Mouse (Mus musculus): ENCODE data around the gene Fbxw17. TPM values are rescaled to one million over a fixed set of nuclear protein-coding genes. Genes with fewer than 3 reads are reported as not detected.
"Not testable (repeated sequence)": the region's sequence is repeated elsewhere in the genome, so short reads cannot be mapped to it uniquely, and the experiment has no call there.

Fbxw17 gene
- 1 to 10 TPM; 2.1 to 2.9 TPM for total RNA-seq (2021)
- long read RNA-seq, experiment 1 = 0 reads
- long read RNA-seq, experiment 2, partial matches to known transcripts = 1 of 1 reads
- long read RNA-seq, experiment 2, other reads (novel, unspliced or antisense) = 0 of 1 reads

DNA sequence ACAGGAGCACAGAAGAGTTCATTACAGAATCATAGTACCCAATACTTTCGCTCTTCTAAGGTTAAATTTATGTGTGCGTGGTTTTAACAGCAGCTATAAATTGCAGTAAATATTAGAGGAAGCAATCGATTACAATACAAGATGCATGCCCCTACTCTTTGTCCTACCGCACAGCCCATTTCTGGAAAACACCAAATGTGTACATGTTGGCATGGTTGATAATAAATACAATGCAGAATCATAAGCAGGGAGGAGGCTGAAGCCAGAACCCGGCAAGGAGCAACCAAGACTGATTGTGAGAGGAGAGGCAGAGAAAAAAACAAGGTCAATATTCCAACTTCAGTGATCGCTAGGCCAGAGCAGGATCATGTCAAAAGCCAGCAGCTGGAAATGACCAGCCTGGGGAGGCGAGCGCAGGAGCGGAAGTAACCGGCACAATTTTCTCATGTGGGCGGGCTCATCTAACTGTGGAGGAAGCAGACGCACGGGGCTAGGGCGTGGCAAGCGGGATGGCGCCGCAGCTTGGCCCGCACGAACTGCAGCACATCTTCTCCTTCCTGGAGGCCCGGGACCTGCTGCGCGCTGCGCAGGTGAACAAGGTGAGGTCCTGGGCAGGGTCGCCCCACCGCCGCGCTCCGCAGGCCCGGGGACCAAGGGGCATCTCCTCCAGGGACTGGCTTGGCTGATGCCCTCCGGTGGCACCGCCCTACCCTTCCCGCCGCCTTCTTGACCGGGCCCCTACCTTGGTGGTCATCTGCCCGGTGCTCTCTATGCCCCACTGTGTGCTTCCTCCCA is at the start of gene Fbxw17:
Fbxw17 (plus strand) TSS at position 476 of the 795 bp plus-strand sequence.
- intact Hi-C loops (cut with DNase I) = no loop called here
- DNase-seq = peak; percentile 53 to 57

GRCm38 (mm10) chr13:50372934-50373705 is 44.5 kb upstream of the Fbxw17 start:
- intact Hi-C loops (cut with DNase I) = not testable (repeated sequence)

DNA sequence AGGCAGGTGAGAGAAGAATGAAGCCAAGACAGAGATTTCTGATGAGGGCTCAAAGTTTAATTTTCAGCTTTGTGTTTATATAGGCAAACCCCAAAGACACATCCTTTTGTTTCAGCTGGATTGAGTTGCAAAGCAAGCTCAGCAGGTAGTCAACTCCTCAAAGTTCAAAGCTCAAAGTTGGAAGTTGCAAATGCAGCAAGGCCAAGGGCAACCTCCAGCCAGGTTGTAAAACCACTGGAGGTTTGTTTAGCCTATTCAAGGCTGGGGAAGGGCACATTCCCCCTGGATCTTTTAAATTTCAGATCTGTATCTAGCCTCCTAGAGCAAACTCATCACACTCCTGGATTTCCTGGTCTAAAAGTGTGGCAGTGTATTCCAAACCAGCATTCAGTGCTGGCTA is 28.5 kb upstream of the Fbxw17 start:
- DNase-seq; intact Hi-C loops (cut with DNase I): not testable (repeated sequence)

More at GRCm38 (mm10) chr13:50372934-50373705, 44.5 kb upstream of the Fbxw17 start:
- DNase-seq = not testable (repeated sequence)

GRCm38 (mm10) chr13:50418421-50418820 is 757 bp downstream of the Fbxw17 start:
- DNase-seq = no peak
- intact Hi-C loops (cut with DNase I) = no loop called here

DNA sequence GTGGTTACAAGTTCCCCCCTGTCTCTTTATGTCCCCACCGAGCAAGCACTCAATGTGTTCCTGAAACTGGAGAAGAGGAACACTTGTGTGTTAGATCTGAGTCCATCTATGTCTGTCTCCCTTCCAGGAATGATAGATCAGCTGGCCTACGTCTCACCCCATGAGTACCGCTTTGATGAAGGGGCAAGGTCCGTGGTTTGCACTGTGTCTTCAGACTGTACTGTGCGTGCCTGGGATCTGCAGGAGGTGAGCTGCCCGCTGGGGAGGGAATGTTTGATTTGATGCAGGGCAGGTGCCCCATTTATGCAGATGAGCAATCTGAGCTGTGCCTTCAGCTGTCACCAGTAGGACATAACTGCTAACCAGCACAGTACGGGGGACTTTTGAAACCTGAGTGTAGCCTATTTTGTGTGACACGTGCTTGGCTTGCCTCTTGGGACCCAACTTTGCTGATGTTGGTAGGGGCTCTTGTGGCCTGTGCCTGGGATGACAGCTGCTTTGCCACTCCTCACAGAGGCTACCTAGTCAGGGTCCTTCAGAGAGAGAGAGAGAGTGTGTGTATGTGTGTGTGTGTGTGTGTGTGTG is 6.1 kb downstream of the Fbxw17 start:
- no peak for DNase-seq
- intact Hi-C loops (cut with DNase I) = no loop called here

DNA sequence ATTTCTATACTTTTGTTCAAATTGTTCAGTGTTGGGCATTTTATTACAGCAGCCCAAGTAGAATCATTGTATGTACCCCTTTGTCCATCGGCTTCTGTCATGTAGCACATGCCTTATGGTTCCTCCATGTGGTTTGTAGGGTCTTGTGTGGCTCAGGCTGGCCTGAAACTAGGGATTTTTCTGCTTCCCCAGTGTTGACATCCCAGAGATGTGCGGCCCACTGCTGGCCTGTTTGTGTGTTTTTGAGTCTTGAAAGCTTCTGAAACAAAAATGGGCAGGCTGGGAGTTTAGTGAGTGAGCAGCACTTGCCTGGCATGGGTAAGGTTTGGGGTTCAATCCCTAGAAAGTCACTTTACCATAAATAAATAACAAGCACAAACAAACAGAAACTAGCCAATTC is 6.9 kb downstream of the Fbxw17 start:
- DNase-seq = no peak
- intact Hi-C loops (cut with DNase I) = no loop called here

DNA sequence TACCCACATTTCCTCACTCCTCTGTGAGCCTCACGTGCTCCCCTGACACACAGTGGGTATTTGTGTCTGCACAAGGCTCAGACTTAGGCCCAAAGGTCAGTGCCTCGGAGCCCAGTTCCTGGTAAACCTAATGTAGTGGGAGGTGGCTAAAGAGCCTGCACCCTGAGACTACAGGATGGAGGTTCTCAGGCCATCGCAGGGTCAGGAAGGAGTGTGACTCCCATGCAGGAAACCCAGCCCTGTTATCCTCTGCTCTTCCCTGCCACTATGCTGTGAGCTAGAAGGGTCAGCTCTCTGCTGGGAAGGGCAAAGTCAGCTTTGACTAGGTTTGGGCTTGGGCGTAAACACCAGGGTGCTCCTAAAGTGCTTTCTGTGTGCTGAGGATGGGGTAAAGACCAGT is 9.0 kb downstream of the Fbxw17 start:
- intact Hi-C loops (cut with DNase I) = no loop called here
- no peak for DNase-seq

GRCm38 (mm10) chr13:50443812-50444211 is 26.1 kb downstream of the Fbxw17 start, which contains the start of gene Gm47429:
Gene Gm47429, minus strand, starts transcription at chr13:50443912.
- intact Hi-C loops (cut with DNase I) = no loop called here
- DNase-seq = no peak

DNA sequence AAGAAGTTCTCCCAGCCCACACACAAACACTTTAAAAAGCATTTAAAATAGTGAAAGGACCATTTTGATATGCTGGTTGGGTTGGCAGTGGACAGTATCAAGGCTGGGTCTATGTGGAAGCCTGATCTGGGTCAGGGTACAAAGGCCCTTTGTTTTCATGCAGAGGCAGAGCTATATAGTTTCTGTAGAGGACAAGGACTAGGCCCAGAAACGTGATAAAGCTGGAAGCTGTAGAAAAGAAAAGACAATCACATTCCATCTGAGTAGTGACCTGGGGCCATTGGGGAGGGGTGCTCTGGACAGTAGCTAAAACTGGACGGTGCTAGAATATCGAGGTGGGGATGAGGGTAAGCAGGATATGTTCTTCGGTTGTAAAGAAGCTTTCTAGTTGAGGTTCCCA is 27.6 kb downstream of the Fbxw17 start:
- DNase-seq = no peak
- intact Hi-C loops (cut with DNase I) = no loop called here

DNA sequence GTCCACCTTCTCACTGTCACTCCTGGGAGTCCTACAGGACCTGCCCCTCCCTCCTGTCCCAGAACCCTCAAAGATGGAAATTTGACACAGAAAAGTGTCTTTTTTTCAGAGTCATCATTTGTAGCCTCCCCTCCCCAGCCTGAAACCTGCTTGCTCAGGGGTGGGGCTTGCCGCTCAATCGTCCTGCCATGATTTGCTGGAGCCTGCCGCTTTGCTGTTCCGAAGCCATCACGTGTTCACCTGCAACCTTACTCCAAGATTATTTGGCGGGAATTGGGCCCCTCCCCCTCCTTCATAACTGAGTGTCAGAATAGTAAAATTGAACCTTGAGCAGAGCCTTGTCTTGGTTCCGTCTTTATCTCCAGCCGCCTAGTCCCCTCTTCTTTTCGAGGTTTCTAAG is 34.6 kb downstream of the Fbxw17 start:
- intact Hi-C loops (cut with DNase I) = not testable (repeated sequence)

GRCm38 (mm10) chr13:50453426-50453825 is 35.8 kb downstream of the Fbxw17 start:
- DNase-seq = no peak
- intact Hi-C loops (cut with DNase I) = no loop called here

More for the DNA sequence above, 34.6 kb downstream of the Fbxw17 start:
- not testable (repeated sequence) for DNase-seq

- DNase-seq; intact Hi-C loops (cut with DNase I): not testable (repeated sequence)
Measured at GRCm38 (mm10) chr13:50460433-50460832, 42.8 kb downstream of the Fbxw17 start.

DNA sequence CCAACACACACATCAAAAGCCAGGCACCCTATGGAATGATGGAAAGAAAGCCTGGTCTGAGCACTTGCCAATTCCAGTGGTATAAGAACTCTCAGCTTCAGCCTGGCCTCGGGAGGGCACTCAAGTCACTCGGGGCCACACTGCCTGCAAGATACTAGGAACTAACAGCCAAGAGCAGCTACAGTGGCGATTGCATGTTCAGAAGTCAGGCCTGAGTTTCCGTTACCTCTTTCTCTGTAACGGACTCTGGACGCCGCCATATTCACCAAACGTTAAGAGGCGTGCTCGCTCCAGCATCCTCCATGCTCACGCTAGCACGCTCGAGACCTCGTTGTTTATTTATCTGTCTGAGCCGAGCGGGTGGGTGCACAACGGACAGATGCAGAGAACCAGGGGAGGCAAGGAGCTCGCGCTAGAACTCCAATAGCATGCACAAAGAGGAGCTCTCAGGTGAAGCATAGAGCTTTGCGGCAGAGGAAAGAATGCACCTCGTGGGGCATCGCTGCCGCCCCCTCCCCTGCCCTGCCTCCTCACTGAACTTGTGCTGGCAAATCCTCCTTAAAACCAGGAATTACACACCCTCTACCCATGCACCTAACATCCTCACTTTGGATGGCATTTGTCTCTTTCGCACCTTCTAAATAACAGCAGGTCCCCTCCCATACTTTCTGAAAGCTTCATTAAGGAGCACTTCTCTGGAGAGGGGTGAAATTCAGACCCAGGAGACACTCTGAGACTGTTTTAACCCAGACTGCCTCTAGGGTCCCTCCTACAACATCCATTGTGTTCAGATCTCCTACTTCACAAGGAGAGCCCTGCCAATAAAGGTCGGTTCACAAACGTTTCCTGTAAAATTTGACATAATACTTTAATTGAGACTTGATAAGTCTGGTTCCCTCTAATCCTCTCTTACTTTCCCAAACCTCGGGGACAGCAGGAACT is 47.2 kb downstream of the Fbxw17 start:
- intact Hi-C loops (cut with DNase I) = no loop called here
- no peak for DNase-seq

GRCm38 (mm10) chr13:50467007-50467406 is 49.3 kb downstream of the Fbxw17 start, which contains the start of gene Nutm2:
Gene Nutm2, plus strand, starts transcription at chr13:50467307.
- intact Hi-C loops (cut with DNase I) = no loop called here
- no peak for DNase-seq

Other genes with a start within 250 kb of the Fbxw17 start
- not detected for gene Gm906, start 167.6 kb upstream of the Fbxw17 start, total RNA-seq (2021)
- not detected for gene Gm47429, start 26.0 kb downstream of the Fbxw17 start, total RNA-seq (2021)
- not detected for gene Nutm2, start 49.4 kb downstream of the Fbxw17 start, total RNA-seq (2021)
- not detected for gene Gm904, start 225.4 kb downstream of the Fbxw17 start, total RNA-seq (2021)